Comparison of ENCODE assay signal across 17 mouse cellular contexts in genomic region chr12:52446501-52446900, GRCm38 (mm10). TPM values are rescaled to one million over a fixed set of nuclear protein-coding genes. Genes with fewer than 3 reads are reported as not detected.
DNase-seq lines count a peak whose midpoint lies in the region; ATAC-seq and TF ChIP-seq lines count a peak whose summit lies in the region.
"Had no signal": no experiment of that assay in that cellular context is flagged by ENCODE, and none has a peak within 500 bp of the region (broad histone marks: within the 10 kb centered on the region; RNA-seq: fewer than 3 reads in every experiment).

No protein-coding gene starts in this region.

- no peak for DNase-seq in intestine, embryonic 14.5 days (ENCODE audit: low spot score)
- DNase-seq in kidney, adult 11 months: peak; percentile 89
- peak; percentile 84 for DNase-seq in kidney, postnatal 14 days
- peak in 2 of 3 experiments; percentile 5 to 29 for DNase-seq in liver, embryonic 14.5 days (ENCODE audit: low read depth in 3 of 3, low spot score in 3 of 3)
- DNase-seq in frontal cortex, adult 2 months (ENCODE audit: extremely low spot score in 1 of 2, low spot score in 1 of 2): no peak
- DNase-seq in embryonic facial prominence, embryonic 10.5 days (ENCODE audit: low spot score): no peak
- DNase-seq in adrenal gland, postnatal 14 days: no peak
- DNase-seq in hindbrain, embryonic 14.5 days (ENCODE audit: low spot score): no peak
- DNase-seq: adrenal gland, postnatal 36 days; cerebellum, postnatal 14 days; heart, adult 2 months; heart, postnatal 10 days; lung, adult 2 months; thymus, adult 2 months had no signal

- no peak for TF ChIP-seq CTCF in liver, embryonic 14.5 days (IDR thresholded peaks at IDR 0.05; ENCODE audit: low read depth)

- H3K27me3 ChIP-seq in intestine, embryonic 14.5 days (replicated peaks; ENCODE audit: control insufficient read depth, insufficient read depth, low read length): no peaks in the 10 kb centered on the region
- H3K27me3 ChIP-seq in liver, embryonic 14.5 days (ENCODE audit: control insufficient read depth, insufficient read depth, low read length): no peaks in the 10 kb centered on the region
- no peaks in the 10 kb centered on the region for H3K27me3 ChIP-seq in embryonic facial prominence, embryonic 10.5 days (replicated peaks; ENCODE audit: low read depth, poor library complexity, severe bottlenecking)
- no peaks in the 10 kb centered on the region for H3K27me3 ChIP-seq in hindbrain, embryonic 14.5 days (ENCODE audit: control insufficient read depth, insufficient read depth, low read length)
- H3K27me3 ChIP-seq: neural tube, embryonic 15.5 days had no signal

- H3K9me3 ChIP-seq in intestine, embryonic 14.5 days (ENCODE audit: control insufficient read depth, low read length): no peaks in the 10 kb centered on the region
- H3K9me3 ChIP-seq in liver, embryonic 14.5 days (ENCODE audit: control insufficient read depth, low read length): no peaks in the 10 kb centered on the region
- no peaks in the 10 kb centered on the region for H3K9me3 ChIP-seq in embryonic facial prominence, embryonic 10.5 days
- H3K9me3 ChIP-seq in hindbrain, embryonic 14.5 days (ENCODE audit: control insufficient read depth, low read length): no peaks in the 10 kb centered on the region
- H3K9me3 ChIP-seq: midbrain, embryonic 10.5 days; neural tube, embryonic 15.5 days had no signal

- 64% methylated on average over 7 of the region's 7 CpGs for WGBS in intestine, embryonic 14.5 days
- 64% methylated on average over 7 of the region's 7 CpGs for WGBS in liver, embryonic 14.5 days (ENCODE audit: insufficient replicate concordance)
- WGBS in embryonic facial prominence, embryonic 10.5 days: 83% methylated on average over 7 of the region's 7 CpGs
- 82% methylated on average over 7 of the region's 7 CpGs for WGBS in hindbrain, embryonic 14.5 days

- no peak overlapping the region for H3K4me2 ChIP-seq in intestine, embryonic 14.5 days (ENCODE audit: low read length)
- H3K4me2 ChIP-seq in liver, embryonic 14.5 days (ENCODE audit: low read depth): no peak overlapping the region
- no peak overlapping the region for H3K4me2 ChIP-seq in hindbrain, embryonic 14.5 days (replicated peaks)
- H3K4me2 ChIP-seq: neural tube, embryonic 15.5 days had no signal

- no peaks in the 10 kb centered on the region for H3K36me3 ChIP-seq in intestine, embryonic 14.5 days (ENCODE audit: control insufficient read depth, insufficient read depth, low read length)
- H3K36me3 ChIP-seq in liver, embryonic 14.5 days (replicated peaks; ENCODE audit: control insufficient read depth, insufficient read depth, low read depth): no peaks in the 10 kb centered on the region
- no peaks in the 10 kb centered on the region for H3K36me3 ChIP-seq in embryonic facial prominence, embryonic 10.5 days (replicated peaks)
- no peaks in the 10 kb centered on the region for H3K36me3 ChIP-seq in hindbrain, embryonic 14.5 days (replicated peaks; ENCODE audit: control insufficient read depth, insufficient read depth)
- H3K36me3 ChIP-seq: midbrain, embryonic 10.5 days; neural tube, embryonic 15.5 days had no signal

- H3K9ac ChIP-seq in intestine, embryonic 14.5 days (ENCODE audit: low read length): no peak overlapping the region
- H3K9ac ChIP-seq in liver, embryonic 14.5 days (replicated peaks): no peak overlapping the region
- no peak overlapping the region for H3K9ac ChIP-seq in hindbrain, embryonic 14.5 days
- H3K9ac ChIP-seq: neural tube, embryonic 15.5 days had no signal

- ATAC-seq in intestine, embryonic 14.5 days (replicated peaks; ENCODE audit: low FRiP score, low TSS enrichment, low read depth): no peak
- peak; percentile 50; the same call in 1 of the 2 replicates for ATAC-seq in liver, embryonic 14.5 days (ENCODE audit: insufficient read depth)
- ATAC-seq in hindbrain, embryonic 14.5 days (ENCODE audit: low FRiP score): no peak

- no peak for TF ChIP-seq EP300 in liver, embryonic 14.5 days (IDR thresholded peaks at IDR 0.05; ENCODE audit: low read depth)

- H3K4me3 ChIP-seq in intestine, embryonic 14.5 days (ENCODE audit: low read depth, low read length): no peak overlapping the region
- no peak overlapping the region for H3K4me3 ChIP-seq in liver, embryonic 14.5 days (ENCODE audit: insufficient read depth in 1 of 2, low read depth in 2 of 2, low read length in 2 of 2)
- H3K4me3 ChIP-seq in embryonic facial prominence, embryonic 10.5 days: no peak overlapping the region
- no peak overlapping the region for H3K4me3 ChIP-seq in hindbrain, embryonic 14.5 days (replicated peaks; ENCODE audit: low read length)
- H3K4me3 ChIP-seq: heart, adult 2 months; left cerebral cortex, adult 2 months; midbrain, embryonic 10.5 days; neural tube, embryonic 15.5 days had no signal

- H3K4me1 ChIP-seq in intestine, embryonic 14.5 days (replicated peaks; ENCODE audit: control insufficient read depth, insufficient read depth, low read length): no peaks in the 10 kb centered on the region
- H3K4me1 ChIP-seq in liver, embryonic 14.5 days (replicated peaks; ENCODE audit: control insufficient read depth in 2 of 2, insufficient read depth in 2 of 2, low read length in 1 of 2): peaks cover 0 to 11% of the 10 kb centered on the region in 2 experiments; a peak in 2 of 4 replicates
- H3K4me1 ChIP-seq in embryonic facial prominence, embryonic 10.5 days: 0 out of 2 replicates have a peak, but pooled peaks cover 3% of the 10 kb centered on the region
- H3K4me1 ChIP-seq in hindbrain, embryonic 14.5 days (replicated peaks; ENCODE audit: control insufficient read depth, insufficient read depth, low read length): no peaks in the 10 kb centered on the region
- H3K4me1 ChIP-seq: neural tube, embryonic 15.5 days had no signal

- peak overlapping the region; percentile 51; the same call in 1 of the 2 replicates for H3K27ac ChIP-seq in intestine, embryonic 14.5 days (ENCODE audit: low read depth)
- no peak overlapping the region for H3K27ac ChIP-seq in liver, embryonic 14.5 days
- no peak overlapping the region for H3K27ac ChIP-seq in embryonic facial prominence, embryonic 10.5 days (replicated peaks)
- no peak overlapping the region for H3K27ac ChIP-seq in hindbrain, embryonic 14.5 days
- H3K27ac ChIP-seq: heart, adult 2 months; left cerebral cortex, adult 2 months; midbrain, embryonic 10.5 days; neural tube, embryonic 15.5 days had no signal

RNA-seq across cellular contexts. Expression of gene Arhgap5, which starts 57.3 kb away (rescaled TPM):
- polyA plus RNA-seq in intestine, embryonic 14.5 days (2014; fragmentation: Nextera tagmentation; extraction: Ambion mirVana): 42.3 and 49.6 TPM in 2 replicates
- polyA plus RNA-seq in liver, embryonic 14.5 days (2012; rRNA removed): 2.6 and 3.5 TPM in 2 replicates
- polyA plus RNA-seq in liver, embryonic 14.5 days (2014; fragmentation: Nextera tagmentation; extraction: Ambion mirVana): 7.8 and 9.4 TPM in 2 replicates
- polyA plus RNA-seq in frontal cortex, adult 2 months (2012; rRNA removed): 51.8 and 54.2 TPM in 2 replicates
- polyA plus RNA-seq in embryonic facial prominence, embryonic 10.5 days (2016; fragmentation: Nextera tagmentation; extraction: Ambion mirVana): 43.2 TPM in 2 replicates
- total RNA-seq in adrenal gland, postnatal 14 days (2021): 74.5 and 80.1 TPM in 2 replicates
- 42.3 and 45.4 TPM in 2 replicates for polyA plus RNA-seq in hindbrain, embryonic 14.5 days (2014; fragmentation: Nextera tagmentation; extraction: Ambion mirVana)

Comparison
In these comparisons a context has a peak if more than half of its experiments do, and no peak if none do; other contexts are left out.
1. DNase-seq: peak in kidney, adult 11 months (single experiment), kidney, postnatal 14 days (single experiment) and liver, embryonic 14.5 days (2 of 3); none in intestine, embryonic 14.5 days (single experiment), frontal cortex, adult 2 months (0 of 2), embryonic facial prominence, embryonic 10.5 days (single experiment), adrenal gland, postnatal 14 days (single experiment) and hindbrain, embryonic 14.5 days (single experiment).